Mouse (Mus musculus): Measurements from ENCODE around the gene Arhgap10.

- no peak for TF ChIP-seq CTCF (conservative IDR thresholded peaks at IDR 0.05 in 1 of 2, IDR thresholded peaks at IDR 0.05 in 1 of 2; ENCODE audit: low read depth in 2 of 2, low read length in 2 of 2)
- TF ChIP-seq NELFE (IDR thresholded peaks at IDR 0.05; ENCODE audit: low read depth, low read length): no peak
- no peak for TF ChIP-seq POLR2A (IDR thresholded peaks at IDR 0.05; ENCODE audit: low read depth, low read length)
- TF ChIP-seq MYC (IDR thresholded peaks at IDR 0.05; ENCODE audit: low read depth, low read length): no peak
- TF ChIP-seq ELF1 (IDR thresholded peaks at IDR 0.05; ENCODE audit: low read depth, low read length): no peak
Measured at GRCm38 (mm10) chr8:77544428-77544827, 26.7 kb upstream of the Arhgap10 start.

Data from CH12.LX (cell line).